Mouse (Mus musculus): Measurements from ENCODE around the gene Gm10647.

DNA sequence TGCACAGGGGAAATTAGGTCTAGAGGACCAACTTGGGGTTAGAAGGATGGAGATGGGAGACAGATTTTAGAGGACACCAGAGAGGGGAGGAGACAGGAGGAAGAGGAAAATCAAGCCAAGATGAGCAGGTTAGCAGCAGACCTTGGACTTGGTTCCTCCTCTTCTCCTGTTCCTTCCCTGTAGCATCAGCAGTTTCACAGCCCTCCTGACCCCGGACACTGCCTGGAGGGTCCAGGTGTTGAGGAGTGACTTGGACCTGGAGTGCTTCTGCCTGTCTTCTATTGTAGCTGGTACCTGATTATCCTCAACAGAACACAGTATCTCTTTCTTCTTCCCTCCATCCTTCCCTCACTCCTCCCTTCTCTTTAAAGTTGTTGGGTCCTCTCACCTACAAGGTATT lies 28.1 kb upstream of the Gm10647 start:
- TF ChIP-seq GATA1 (IDR thresholded peaks at IDR 0.05; ENCODE audit: low read depth, low read length) (no peak), POLR2AphosphoS2 (IDR thresholded peaks at IDR 0.05; ENCODE audit: low read length) (no peak), SMC3 (IDR thresholded peaks at IDR 0.05; ENCODE audit: low read depth, low read length) (no peak), JUND (IDR thresholded peaks at IDR 0.05; ENCODE audit: low read depth, low read length) (no peak), MAX (IDR thresholded peaks at IDR 0.05; ENCODE audit: low read length) (no peak), USF1 (IDR thresholded peaks at IDR 0.05; ENCODE audit: low read depth, low read length) (no peak), EP300 (IDR thresholded peaks at IDR 0.05; ENCODE audit: low read depth in 1 of 2, low read length in 2 of 2) (no peak), USF2 (IDR thresholded peaks at IDR 0.05; ENCODE audit: borderline replicate concordance in 1 of 2, insufficient read depth in 1 of 2, low read depth in 1 of 2, low read length in 2 of 2) (no peak), MYC (IDR thresholded peaks at IDR 0.05; ENCODE audit: low read depth, low read length) (no peak), MAFK (IDR thresholded peaks at IDR 0.05; ENCODE audit: borderline replicate concordance, low read depth, low read length) (no peak), CTCF (IDR thresholded peaks at IDR 0.05 in 2 of 3, conservative IDR thresholded peaks at IDR 0.05 in 1 of 3; ENCODE audit: control insufficient read depth in 1 of 3, insufficient read depth in 1 of 3, low read depth in 2 of 3, low read length in 3 of 3, poor library complexity in 1 of 3, severe bottlenecking in 1 of 3) (no peak), ZC3H11A (IDR thresholded peaks at IDR 0.05; ENCODE audit: low read depth, low read length) (no peak)

Measured in MEL (cell line).